Mouse (Mus musculus): ENCODE results near the gene Dnajb2. TPM values are rescaled to one million over a fixed set of nuclear protein-coding genes. Genes with fewer than 3 reads are reported as not detected.

Gene Dnajb2
- total and polyA plus RNA-seq, 2 experiments: 25.4 to 55.9 TPM

DNA sequence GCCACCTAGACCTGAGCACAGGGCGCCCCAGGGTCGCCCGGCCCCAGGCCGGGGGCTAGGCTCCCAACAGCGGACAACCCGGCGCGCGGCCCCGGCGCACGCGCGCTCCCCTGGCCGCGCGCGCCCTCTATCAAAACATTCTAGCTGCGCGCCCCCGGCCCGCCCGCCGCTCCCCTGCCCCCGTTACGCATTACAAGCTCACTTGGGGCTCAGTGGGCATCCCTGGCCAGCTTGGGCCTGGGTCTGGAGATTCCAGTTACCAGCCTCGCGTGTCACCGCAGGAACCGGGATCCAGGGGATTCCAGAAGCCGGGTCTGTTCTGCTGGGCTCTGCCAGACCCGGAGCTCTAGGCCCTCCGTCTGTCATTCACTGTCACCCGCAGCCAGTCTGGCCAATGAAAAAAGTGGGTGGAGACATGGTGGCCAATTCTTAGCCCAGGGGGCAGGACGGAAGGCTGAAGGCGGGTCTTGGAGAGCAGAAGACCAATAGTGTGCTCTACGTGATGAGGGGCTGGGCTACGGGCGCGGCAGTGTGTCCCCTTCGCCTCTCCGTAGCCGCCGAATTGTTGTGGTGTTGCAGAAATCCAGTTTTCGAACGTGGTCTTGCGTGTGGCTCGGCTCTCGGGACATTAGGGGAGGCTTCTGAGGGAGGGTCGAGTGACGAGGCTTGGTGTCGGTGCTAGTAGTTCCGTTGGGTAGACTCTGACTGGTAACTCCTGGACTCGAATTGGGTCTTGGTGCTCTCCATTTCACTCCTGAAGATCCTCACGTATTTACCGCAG lies 44.4 kb upstream of the Dnajb2 start, which contains the start of the genes Ankzf1 and Atg9a:
Gene Ankzf1, plus strand, starts transcription at position 530 of the 781 bp plus-strand sequence.
Gene Atg9a, minus strand, starts transcription at position 575 of the 781 bp plus-strand sequence.
- no peaks in the 10 kb centered on the region for H3K27me3 ChIP-seq (ENCODE audit: control insufficient read depth, insufficient read depth, low read length)
- under 1% methylated on average over 56 of the region's 56 CpGs for WGBS
- H3K9ac ChIP-seq (ENCODE audit: low read depth, low read length): peak within 1 kb of the TSS; percentile 93
- peak within 1 kb of the TSS; percentile 93 for H3K27ac ChIP-seq (replicated peaks; ENCODE audit: insufficient read depth, low read depth, low read length)
- peaks cover 13% of the 10 kb centered on the region for H3K4me1 ChIP-seq (ENCODE audit: control insufficient read depth, insufficient read depth, low read length)
- peaks cover 16% of the 10 kb centered on the region; the same call in 1 of the 2 replicates for H3K79me2 ChIP-seq (ENCODE audit: control insufficient read depth, insufficient read depth, low read length)
- TF ChIP-seq CTCF (IDR thresholded peaks at IDR 0.05; ENCODE audit: low read depth, low read length): no peak
- peak; percentile 70 for TF ChIP-seq POLR2A (IDR thresholded peaks at IDR 0.05; ENCODE audit: extremely low read depth, insufficient read depth, low read length)
- DNase-seq (ENCODE audit: extremely low read depth, low read depth, low spot score): peak; percentile 97
- peaks cover 30% of the 10 kb centered on the region for H3K36me3 ChIP-seq (ENCODE audit: control insufficient read depth, insufficient read depth, low read length)
- H3K4me3 ChIP-seq (ENCODE audit: insufficient read depth, low read depth, low read length): peak within 1 kb of the TSS; percentile 87

DNA sequence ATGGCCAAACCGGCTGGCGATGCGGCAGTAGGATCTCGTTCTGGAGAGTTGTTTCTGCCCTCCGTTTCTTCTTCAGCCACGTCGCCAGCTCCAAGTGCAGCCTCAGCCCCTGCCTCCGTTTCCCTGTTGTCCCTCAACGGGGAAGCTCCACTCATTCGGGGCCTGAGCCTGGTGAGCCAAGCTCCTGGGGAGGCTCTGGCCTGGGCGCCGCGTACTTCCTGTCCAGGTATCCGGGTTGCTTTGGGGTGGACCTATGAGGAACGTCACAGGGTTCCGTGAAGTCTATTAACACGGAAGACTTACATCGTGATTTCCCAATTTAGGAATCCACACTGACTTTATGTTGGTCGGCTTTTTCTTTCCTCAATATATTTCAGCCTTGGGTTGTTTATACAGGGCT lies 43.8 kb upstream of the Dnajb2 start:
- Histone ChIP-seq H3K27me3 (ENCODE audit: control insufficient read depth, insufficient read depth, low read length) (no peaks in the 10 kb centered on the region), H3K27ac (replicated peaks; ENCODE audit: insufficient read depth, low read depth, low read length) (peak overlapping the region; percentile 93), H3K36me3 (ENCODE audit: control insufficient read depth, insufficient read depth, low read length) (peaks cover 34% of the 10 kb centered on the region), H3K79me2 (ENCODE audit: control insufficient read depth, insufficient read depth, low read length) (peaks cover 16% of the 10 kb centered on the region; the same call in 1 of the 2 replicates), H3K9ac (ENCODE audit: low read depth, low read length) (peak overlapping the region; percentile 89), H3K4me1 (ENCODE audit: control insufficient read depth, insufficient read depth, low read length) (peaks cover 13% of the 10 kb centered on the region), H3K4me3 (ENCODE audit: insufficient read depth, low read depth, low read length) (peak overlapping the region; percentile 86)
- TF ChIP-seq CTCF (IDR thresholded peaks at IDR 0.05; ENCODE audit: low read depth, low read length): no peak
- TF ChIP-seq POLR2A (IDR thresholded peaks at IDR 0.05; ENCODE audit: extremely low read depth, insufficient read depth, low read length): 0 out of 2 replicates have a peak, but pooled peaks have one; percentile 29
- peak; percentile 81 for DNase-seq (ENCODE audit: extremely low read depth, low read depth, low spot score)
- WGBS: under 1% methylated on average over 19 of the region's 19 CpGs

DNA sequence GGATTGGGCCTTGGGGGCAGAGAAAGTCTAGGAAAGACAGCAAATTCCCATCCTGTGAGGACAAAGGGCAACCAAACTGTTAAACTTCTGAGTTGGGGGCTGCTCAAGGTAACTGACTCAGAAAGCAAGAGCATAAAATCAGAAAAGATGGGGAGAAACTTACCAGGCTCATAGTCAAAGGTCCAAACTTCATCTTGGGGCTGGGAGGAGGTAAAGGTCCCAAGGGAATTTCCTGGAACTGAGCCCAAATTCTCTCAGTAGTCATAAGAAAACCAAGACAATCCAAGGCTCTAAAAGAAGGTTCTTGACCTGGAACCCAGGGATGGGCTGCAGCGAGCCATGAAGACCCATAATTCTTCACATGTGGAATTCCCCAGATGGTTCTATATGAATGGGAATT lies 35.0 kb upstream of the Dnajb2 start:
- H3K4me1 ChIP-seq (ENCODE audit: control insufficient read depth, insufficient read depth, low read length): no peaks in the 10 kb centered on the region
- peaks cover 28% of the 10 kb centered on the region for H3K36me3 ChIP-seq (ENCODE audit: control insufficient read depth, insufficient read depth, low read length)
- TF ChIP-seq CTCF (IDR thresholded peaks at IDR 0.05; ENCODE audit: low read depth, low read length) (no peak), POLR2A (IDR thresholded peaks at IDR 0.05; ENCODE audit: extremely low read depth, insufficient read depth, low read length) (no peak)
- no peak overlapping the region for H3K9ac ChIP-seq (ENCODE audit: low read depth, low read length)
- WGBS: 97% methylated on average over 1 of the region's 1 CpGs
- no peaks in the 10 kb centered on the region for H3K79me2 ChIP-seq (ENCODE audit: control insufficient read depth, insufficient read depth, low read length)
- no peak for DNase-seq (ENCODE audit: extremely low read depth, low read depth, low spot score)
- H3K4me3 ChIP-seq (ENCODE audit: insufficient read depth, low read depth, low read length): no peak overlapping the region
- H3K27me3 ChIP-seq (ENCODE audit: control insufficient read depth, insufficient read depth, low read length): no peaks in the 10 kb centered on the region
- H3K27ac ChIP-seq (replicated peaks; ENCODE audit: insufficient read depth, low read depth, low read length): no peak overlapping the region

DNA sequence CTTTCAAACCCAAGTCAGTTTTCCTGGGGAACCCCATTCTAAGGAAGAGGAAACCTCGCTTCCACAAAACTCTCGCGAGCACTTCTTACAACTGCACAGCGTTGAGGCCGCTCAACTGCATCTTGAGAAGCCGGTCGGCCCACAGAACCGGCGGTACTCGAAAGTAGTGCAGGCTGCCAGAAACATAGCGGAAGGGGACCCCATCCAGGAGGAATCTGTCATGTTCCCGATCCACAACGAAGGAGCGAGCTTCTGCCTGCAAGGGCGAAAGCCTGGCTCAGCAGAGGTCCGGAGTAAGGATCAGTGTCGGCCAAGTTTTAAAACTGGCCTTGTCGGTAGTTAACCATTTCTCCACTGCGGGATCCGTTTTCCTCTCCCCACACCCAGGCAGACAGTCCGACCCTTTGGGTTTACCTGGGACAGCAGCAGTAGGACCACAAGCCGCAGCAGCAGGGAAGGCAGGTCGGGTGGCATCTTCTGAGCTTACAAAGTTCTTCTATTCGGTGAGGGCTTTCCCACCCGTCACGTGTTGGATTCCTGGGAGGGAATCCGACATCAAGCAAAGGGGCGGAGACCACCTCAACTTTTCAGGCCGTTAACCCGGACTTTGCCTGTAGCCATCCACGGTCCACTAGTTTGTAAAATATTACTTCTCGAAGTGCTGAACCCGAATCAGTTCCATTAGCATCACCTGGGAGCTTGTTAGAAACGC lies 27.1 kb upstream of the Dnajb2 start:
- TF ChIP-seq POLR2A (IDR thresholded peaks at IDR 0.05; ENCODE audit: extremely low read depth, insufficient read depth, low read length): no peak
- no peak for TF ChIP-seq CTCF (IDR thresholded peaks at IDR 0.05; ENCODE audit: low read depth, low read length)
- Histone ChIP-seq H3K27ac (replicated peaks; ENCODE audit: insufficient read depth, low read depth, low read length) (no peak overlapping the region), H3K27me3 (ENCODE audit: control insufficient read depth, insufficient read depth, low read length) (no peaks in the 10 kb centered on the region), H3K4me3 (ENCODE audit: insufficient read depth, low read depth, low read length) (peak overlapping the region; percentile 44), H3K9ac (ENCODE audit: low read depth, low read length) (peak overlapping the region; percentile 69), H3K4me1 (ENCODE audit: control insufficient read depth, insufficient read depth, low read length) (peaks cover 23% of the 10 kb centered on the region), H3K79me2 (ENCODE audit: control insufficient read depth, insufficient read depth, low read length) (peaks cover 8% of the 10 kb centered on the region; the same call in 1 of the 2 replicates), H3K36me3 (ENCODE audit: control insufficient read depth, insufficient read depth, low read length) (peaks cover 6% of the 10 kb centered on the region; the same call in 1 of the 2 replicates)
- 30% methylated on average over 34 of the region's 34 CpGs for WGBS
- no peak for DNase-seq (ENCODE audit: extremely low read depth, low read depth, low spot score)

GRCm38 (mm10) chr1:75210136-75211087 lies 25.8 kb upstream of the Dnajb2 start, which contains the start of the genes Glb1l and Stk16:
Glb1l (minus strand) TSS chr1:75210813.
Stk16 (plus strand) TSS chr1:75210838.
- peak; percentile 86 for DNase-seq (ENCODE audit: extremely low read depth, low read depth, low spot score)
- Histone ChIP-seq H3K79me2 (ENCODE audit: control insufficient read depth, insufficient read depth, low read length) (peaks cover 8% of the 10 kb centered on the region; the same call in 1 of the 2 replicates), H3K4me1 (ENCODE audit: control insufficient read depth, insufficient read depth, low read length) (peaks cover 29% of the 10 kb centered on the region), H3K9ac (ENCODE audit: low read depth, low read length) (peak within 1 kb of the TSS; percentile 92), H3K36me3 (ENCODE audit: control insufficient read depth, insufficient read depth, low read length) (peaks cover 11% of the 10 kb centered on the region; the same call in 1 of the 2 replicates), H3K27me3 (ENCODE audit: control insufficient read depth, insufficient read depth, low read length) (no peaks in the 10 kb centered on the region), H3K27ac (replicated peaks; ENCODE audit: insufficient read depth, low read depth, low read length) (peak within 1 kb of the TSS; percentile 85), H3K4me3 (ENCODE audit: insufficient read depth, low read depth, low read length) (peak within 1 kb of the TSS; percentile 89)
- TF ChIP-seq POLR2A (IDR thresholded peaks at IDR 0.05; ENCODE audit: extremely low read depth, insufficient read depth, low read length) (peak; percentile 80), CTCF (IDR thresholded peaks at IDR 0.05; ENCODE audit: low read depth, low read length) (no peak)
- WGBS: 5% methylated on average over 42 of the region's 42 CpGs
